Mouse (Mus musculus) MN1 (cell line): ENCODE results near the gene Gm20661.

ENCODE experiments used
- DNase-seq: peaks from one replicate; pipeline ENCODE4 v3.0.0-alpha.2; 2016; ENCODE audit warnings: low spot score

Gm20661 gene

DNA sequence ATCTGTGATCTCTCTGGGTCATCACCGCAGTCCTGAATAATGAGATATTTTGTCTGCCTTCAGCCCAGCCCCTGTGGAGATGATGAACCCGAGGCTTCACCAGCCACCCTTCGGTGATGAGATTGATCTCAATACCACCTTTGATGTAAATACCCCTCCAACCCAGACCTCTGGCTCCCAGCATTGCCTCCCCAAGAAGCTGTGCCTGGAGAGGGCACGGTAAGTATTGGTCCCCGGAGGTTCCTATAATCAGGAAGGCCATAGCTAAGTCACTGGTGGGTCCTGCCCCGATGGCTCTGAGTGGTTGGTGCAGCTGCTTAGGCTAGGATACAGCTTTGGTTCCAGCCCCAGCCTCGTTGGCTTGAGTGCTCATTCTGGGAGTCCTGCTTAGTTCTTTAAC lies 14.3 kb upstream of the Gm20661 start:
- no peak for DNase-seq

DNA sequence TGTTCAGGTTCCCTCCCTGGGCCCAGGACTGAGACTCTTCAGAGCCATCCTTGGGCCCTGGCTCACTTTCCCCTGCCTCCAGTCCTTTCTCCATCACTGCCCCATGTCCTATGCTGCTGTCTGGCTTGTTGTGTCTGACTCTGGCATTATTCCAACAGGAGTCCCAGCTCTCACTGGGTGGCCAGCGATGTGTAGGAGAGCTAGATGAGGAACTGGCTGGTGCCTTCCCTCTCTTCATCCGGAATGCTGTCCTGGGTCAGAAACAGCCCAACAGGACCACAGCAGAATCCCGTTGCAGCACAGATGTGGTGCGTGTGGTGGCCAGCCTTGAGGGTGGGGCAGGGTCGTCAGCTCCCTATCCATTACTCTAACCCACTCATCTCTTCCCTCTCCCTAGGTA lies 12.5 kb upstream of the Gm20661 start:
- DNase-seq: no peak

DNA sequence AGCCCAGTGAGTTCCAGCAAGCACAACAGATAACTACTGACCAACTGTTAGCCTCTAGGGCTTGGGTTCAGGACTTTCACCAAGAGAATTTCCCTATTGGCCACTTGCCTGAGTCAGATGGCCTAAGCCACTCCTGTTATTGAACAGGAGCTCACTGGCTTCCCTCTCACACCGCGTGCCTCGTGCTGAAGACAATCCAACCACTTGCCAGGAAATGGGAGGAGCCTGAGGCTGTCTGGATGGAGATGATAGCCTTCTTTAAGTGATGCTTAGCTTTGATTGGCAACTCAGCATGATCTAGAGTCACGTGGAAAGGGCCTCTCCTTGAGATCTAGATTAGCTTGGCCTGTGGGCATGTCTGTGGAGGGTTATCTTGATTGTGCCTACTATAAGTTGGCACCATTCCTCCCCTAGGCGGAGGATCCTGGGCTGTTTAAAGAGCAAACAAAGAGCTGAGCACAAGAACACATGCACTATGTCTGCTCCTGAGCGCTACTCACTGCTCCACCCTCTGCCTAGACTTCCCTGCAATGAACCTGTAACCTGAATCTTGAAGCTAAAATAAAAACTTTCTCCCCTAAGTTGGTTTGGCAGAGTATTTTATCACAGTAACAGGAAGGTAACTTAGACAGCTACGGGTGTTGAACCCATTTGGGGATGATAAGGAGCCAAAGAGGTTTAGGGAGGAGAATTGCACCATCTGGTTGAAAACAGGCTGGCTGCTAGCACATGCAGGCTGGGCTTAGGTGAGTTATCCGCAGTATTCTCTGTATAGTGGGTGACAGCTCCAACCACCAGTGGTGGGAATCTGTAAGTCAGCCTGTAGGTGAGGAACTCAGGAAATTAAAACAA lies 10.9 kb upstream of the Gm20661 start:
- peak; percentile 28 for DNase-seq

DNA sequence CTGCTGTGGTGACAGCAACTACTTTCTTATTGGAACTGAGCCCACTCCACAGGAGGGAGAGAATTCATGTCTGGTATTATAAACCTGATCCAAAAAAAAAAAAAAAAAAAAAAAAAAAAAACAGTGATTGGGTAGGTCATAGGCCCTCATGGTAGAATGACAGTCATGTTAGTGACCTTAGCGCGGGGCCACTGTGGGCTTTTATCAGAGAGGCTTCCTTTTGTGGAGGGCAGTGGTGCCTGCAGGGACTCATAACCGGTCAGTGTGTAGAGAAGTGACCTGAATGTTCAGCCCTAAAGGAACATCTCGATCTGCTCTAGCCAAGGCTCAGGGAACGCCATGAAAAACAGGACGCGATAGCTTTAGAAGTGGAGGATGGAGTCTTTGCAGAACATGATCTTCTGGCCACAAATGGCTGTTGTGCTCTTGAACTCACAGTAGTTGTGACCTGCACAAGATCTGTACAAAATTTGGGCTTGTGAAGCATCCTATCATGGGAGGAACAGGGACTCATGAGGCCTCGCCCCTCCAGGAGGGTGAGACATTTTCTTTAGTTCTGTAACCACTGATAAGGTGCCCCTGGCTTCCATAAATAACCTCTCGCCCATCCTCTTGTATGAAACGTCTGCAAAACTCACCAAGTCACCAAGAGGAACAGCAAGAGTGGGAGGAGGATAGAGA lies 8.2 kb upstream of the Gm20661 start:
- DNase-seq: no peak

DNA sequence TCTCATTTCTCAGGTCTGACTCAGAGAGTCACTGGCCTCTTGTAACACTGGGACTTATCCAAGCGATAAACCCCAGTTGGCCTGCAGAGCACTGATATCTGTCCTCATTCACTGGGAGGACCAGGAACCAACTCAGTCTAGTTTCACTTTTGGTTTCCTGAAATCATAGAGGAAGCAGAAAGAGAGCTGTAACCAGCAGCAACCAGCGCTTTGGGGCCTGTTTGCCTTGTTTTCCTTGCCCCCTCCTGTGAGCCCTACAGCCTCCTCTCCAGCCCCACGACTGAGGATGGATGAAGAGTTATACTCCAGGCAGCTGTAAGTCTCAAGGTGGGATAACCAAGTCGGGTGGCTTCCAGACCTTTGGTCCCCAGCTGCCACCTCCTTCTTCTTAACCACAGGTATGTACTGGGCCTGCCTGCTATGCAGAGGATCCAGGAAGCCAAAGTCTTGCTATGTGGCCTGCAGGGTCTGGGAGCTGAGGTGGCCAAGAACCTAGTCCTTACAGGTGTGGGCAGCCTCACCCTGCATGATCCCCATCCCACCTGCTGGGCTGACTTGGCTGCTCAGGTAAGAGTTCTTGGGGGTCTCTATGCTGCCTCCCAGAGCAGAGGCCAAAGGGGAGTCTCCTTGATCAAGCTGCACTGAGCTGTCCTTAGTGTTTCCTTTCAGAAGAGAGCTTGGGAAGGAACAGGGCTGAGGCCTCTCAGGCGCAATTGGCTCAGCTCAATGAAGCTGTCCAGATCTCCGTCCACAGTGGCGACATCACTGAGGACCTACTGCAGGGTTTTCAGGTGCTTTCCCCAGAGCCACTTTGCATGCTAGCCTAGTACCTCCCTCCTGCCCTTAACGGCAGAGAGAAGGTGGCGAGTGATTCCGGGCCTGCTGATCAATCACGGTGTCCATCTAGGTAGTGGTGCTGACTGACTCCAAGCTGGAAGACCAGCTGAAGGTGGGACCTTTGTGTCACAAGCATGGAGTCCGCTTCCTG lies 7.2 kb upstream of the Gm20661 start, which contains the start of gene Uba7:
Uba7 (plus strand) TSS at position 107 of the 988 bp plus-strand sequence.
- peak; percentile 49 for DNase-seq

DNA sequence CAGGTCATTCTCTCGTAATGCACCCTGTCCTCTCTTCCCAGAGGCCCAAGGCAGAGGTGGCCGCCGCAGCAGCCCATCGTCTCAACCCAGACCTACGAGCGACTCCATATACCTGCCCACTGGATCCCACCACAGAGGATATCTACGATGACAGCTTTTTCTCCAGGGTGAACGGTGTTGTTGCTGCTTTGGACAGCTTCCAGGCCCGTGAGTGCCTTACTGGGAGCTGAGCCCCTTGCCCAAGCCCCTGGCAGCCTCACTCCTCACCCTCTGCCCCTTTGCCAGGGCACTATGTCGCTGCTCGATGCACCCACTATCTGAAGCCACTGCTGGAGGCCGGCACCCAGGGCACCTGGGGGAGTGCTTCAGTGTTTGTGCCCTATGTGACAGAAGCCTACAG lies 4.0 kb upstream of the Gm20661 start:
- DNase-seq: no peak

DNA sequence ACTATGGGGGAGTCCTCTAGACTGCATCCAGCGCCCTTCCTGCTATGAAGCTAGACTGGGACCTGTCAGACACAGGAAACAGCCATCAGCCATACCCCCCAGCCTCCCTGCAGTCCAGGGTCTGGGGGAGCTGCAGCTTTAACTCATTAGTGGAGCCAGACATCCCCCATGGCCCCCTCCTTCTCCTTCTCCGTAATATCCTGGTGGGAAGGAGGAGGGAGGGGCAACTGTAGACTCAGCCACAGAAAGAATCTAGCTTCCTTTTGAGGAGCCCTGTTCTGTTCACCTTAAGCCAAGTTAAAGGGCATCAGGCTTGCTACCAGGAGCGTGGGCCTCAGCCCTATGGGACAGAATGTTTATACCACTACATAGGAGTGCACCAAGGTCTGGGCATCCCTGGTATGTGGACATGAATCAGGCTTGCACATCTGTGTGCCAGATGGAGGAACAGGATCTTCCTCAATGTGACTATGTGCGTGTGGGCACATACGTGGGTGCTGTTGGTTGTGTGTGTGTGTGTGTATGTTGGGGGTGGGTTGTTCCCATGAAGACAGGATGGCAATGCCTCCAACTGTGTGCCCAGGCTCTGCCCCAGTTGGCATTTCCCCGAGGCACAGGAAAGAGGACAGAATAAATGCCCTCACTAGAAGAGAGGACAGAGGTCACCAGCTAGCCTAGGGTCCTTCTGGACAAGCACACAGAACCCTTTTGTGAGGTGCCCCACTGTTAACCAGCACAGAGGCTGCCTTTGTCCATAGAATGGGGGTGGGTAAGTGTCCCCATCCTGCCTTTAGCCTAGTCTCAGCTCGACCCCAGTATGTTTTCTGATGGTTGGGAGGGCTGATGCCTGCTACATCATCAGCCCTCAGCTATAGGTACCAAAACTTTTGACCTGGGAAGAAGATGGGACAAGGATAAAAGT lies 913 bp upstream of the Gm20661 start:
- no peak for DNase-seq

DNA sequence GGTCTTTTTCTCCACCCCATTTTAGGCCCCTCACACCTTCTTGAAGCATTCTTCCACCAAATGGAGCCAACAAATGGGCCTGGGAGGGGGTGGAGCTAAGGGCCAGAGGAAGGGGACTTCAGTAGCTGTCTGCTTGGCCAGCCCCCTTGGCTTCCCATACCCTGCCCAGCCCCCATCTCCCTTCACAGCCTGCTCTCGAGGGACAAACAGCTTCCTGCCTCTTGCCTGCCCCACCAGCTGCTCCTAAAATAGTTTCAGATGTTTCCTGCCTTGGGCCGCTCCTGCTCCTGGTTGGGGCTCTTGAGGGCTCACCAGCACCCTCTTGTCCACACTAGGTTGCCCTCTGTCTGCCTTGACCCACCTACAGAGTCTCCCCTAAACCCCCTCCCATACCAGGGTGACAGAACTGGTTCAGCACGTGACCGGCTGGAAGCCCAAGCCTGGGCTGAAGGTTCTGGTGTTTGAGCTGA lies 598 bp downstream of the Gm20661 start:
- DNase-seq: peak; percentile 21

DNA sequence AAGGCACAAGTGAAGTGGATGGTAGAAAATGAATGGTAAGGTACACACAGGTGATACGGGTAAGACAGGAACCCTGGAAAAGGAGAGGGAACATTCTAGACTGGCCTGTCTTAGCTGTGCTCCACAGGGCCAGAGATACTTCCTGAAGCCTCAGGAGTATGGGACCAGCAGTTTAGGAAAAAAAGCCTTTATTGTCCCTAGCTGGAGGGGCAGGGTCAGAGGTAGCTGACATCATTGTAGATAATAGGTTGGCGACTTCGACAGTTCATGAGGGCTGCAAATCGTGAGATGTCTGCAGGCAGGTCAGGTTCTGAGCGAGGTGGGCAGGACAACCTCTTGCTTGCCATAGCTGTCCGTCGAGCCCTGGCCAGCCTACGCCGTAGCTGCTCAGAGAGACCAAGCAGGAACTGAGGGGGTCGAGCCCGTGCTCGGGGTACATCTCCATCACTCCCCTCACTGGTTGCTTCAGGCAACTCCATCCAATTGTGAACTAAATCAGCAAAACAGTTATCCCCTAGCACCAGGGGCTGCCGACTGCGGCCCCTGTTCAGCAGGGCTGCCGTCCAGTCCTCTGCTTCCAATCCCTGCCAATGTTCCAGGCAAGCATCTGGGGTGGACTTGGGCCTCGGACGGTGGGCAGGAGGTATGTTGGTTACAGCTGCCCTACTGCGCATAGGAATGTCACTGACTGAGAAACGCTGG lies 1.3 kb downstream of the Gm20661 start:
- DNase-seq: no peak

DNA sequence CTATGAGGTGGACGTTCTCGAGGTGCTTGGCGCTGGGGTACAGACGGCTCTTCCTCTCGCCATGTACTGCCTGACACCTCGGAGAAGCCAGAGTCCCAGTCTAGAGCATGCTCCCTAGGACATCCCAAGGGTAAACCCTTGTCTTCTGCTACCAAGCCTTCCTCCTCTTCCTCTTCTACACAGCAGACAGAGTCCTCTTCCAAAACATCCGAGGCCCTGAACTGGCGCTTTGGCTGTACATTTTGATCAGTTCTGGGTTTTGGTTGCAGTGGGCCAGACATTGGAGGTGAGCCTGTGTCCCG lies 1.8 kb downstream of the Gm20661 start:
- DNase-seq: no peak

DNA sequence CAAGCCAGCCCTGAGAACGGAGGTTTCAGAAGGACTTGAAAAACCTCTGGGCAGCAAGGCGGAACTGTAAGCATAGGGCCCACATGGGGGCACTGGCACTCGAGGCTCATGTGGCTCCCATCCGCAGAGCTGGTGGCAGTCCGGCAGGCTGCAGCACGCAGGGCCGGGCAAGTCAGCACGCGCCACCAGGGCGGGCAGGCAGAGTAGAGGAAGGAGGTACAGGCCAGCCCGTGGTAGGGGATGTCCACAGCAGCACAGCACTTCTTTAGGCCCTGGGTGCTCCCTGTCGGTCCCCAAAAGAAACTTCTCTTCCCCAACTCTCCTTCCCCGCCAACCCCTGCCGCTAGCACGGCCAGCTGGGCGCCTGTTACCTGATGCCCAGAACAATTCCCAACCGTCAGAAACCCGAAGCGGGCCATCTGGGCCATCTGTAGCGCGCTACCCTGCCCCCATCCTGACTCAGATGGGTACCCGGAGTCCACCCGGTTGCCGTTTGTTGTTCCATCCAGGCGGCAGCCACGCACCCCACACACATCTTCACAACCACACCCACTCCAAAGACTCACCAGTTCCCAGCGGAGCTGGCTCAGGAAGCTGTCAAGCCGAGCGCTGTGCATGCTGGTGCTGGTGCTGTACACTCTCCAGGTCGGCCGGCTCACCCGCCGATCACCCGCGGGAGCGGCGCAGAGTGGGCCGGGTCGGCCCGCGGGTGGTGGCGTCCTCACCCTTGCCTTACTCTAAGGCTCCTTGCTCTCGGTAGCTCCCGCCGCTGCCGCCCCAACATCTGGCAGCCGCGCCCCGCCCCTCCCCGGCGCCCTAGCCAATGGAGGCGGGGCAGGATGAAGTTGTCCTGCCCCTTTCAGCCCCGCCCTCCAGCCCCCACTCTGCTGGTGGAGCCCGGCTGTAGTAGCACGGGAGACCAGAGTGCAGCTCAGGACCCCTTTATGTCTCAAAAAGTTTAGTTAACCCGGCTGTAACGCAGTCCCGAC lies 2.6 kb downstream of the Gm20661 start, which contains the start of gene Inka1:
Inka1 (minus strand) TSS at position 749 of the 989 bp plus-strand sequence.
- peak; percentile 85 for DNase-seq

DNA sequence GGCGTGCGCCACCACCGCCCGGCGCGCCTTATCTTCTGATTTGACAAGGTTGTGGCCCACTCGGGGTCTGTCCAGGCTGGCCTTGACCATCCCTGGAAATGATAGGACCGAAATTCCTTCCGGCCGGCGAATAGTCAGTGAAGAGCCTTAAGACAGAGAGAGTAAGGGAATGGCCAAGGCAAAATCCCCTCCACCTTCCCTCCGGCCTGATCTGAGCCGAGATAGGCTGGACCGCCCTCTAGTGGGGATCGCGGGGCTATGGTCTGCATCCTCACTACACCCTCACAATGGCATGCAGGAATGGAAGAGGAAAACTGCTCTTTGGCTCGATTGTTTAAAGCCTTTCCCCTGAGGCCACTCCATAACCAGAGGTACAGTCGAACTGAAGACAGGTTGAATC lies 3.5 kb downstream of the Gm20661 start:
- peak; percentile 85 for DNase-seq

DNA sequence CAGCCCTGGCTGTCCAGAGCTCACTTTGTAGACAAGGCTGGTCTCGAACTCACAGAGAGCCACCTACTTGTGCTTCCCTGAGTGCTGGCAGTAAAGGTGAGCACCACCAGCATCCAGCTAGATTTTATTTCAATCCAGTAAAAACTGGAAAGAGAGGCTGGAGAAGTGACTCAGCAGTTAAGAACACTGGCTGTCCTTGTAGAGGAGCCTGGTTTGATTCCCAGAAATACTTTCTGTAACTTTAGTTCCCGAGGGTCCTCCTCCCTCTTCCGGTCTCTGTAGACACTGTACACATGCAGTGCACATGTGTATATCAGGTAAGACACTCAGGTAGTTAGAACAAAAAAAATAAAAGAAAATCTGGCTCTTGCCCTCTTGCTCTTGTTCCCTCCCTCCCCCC lies 5.1 kb downstream of the Gm20661 start:
- DNase-seq: no peak

DNA sequence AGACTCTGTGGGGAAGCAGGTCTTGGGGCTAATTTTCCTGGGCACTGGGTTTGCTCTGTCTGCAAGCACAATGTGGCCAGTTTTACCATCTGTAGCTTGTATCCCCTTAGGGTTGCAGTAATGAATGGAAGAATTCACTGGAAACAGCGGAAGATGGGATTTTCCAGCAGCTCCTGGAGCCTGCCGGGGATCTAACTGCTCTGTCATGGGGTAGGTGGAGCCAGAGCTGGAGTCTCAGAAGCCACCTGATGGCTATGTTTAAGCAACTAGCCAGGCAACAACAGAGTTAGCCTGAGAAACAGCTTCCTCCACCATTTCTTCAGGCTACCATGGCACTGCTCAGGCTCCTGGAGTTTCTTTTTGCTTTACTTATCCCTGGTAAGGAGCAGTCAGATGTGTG lies 9.3 kb downstream of the Gm20661 start, which contains the start of gene Cdhr4:
Cdhr4 (plus strand) TSS at position 301 of the 400 bp plus-strand sequence.
- DNase-seq: no peak

DNA sequence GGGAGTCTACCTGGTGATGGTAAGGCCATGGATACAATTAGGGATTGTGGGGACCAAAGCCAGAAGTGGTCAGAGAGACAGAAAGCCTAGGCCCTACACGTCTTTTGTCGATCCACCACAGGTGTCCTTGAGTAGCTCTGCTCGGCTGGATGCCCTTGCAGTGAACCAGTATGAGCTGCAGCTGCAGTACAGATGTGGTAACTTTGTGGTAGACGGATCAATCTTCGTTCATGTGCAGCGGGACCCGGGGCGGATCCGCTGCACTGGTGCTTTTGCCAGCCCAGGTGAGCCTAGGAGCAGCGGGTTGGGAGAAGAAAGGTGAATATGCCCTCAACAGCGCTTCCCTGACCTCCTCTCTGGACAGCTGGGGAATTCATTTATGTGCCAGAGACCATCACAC lies 10.2 kb downstream of the Gm20661 start:
- no peak for DNase-seq

DNA sequence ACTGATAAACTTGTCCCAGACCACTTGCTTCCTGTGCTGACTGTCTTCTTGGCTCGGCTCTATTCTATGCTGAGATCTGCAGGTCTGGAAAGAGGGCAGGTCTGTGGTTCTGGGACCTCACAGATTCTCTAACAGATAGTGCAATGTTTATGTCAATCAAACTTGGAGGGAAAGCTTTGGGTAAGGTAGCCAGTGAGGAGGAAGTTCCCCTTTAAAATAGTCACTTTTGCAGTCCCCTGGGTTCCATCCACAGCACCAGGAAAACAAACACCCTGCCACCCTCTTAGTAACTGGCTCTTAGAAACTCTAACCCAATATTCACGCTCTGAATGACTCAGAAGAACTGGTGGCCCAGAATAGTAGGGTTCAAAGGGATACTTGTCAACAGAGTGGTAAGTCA lies 11.6 kb downstream of the Gm20661 start:
- DNase-seq: no peak

DNA sequence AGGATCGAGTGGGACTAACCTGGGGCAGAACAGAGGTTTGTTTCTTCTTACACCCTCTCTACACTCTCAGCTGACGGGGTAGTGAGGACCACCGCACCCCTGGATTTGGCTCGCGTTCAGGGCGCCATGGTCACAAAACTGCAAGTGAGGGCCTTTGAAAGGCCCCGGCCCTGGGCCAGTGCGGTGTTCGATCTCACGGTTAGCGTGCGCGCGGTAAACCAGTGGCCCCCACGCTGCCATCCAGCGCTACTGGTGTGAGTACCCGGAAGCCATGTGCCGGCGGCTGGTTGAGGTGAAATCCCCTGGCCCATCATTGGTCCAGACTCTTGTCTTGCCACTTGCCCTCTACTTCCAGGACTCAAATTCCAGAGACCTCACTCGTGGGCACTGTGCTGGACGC lies 12.7 kb downstream of the Gm20661 start:
- no peak for DNase-seq

DNA sequence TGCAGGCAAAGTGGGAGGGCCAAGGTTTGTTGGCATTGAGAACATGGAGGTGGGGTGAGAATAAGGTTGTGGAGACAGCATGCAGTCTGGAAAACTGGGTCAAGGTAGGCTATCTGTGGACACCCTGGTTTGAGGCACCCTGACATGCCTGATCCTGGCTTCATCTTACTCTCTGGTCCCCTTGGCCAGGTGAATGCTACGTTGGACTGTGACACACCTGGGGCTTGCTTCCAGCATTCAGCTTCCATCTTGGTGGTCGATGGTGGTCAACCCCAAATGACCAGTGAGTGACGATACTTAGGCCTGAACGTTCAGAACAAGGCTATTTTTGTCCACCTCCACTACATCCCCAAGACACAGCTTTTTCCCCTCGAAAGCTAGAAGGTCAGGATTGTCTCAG lies 13.2 kb downstream of the Gm20661 start, which contains the start of gene Gm20662:
Gm20662 (plus strand) TSS at position 301 of the 400 bp plus-strand sequence.
- DNase-seq: no peak
